Mouse (Mus musculus) testis, adult 2 months (tissue): Measurements from ENCODE around the gene Gm21693. TPM values are rescaled to one million over a fixed set of nuclear protein-coding genes. Genes with fewer than 3 reads are reported as not detected.
"Not testable (repeated sequence)": the region's sequence is repeated elsewhere in the genome, so short reads cannot be mapped to it uniquely, and the experiment has no call there.

Experiments
- H3K27ac ChIP-seq: fragments of 200-500 bp; 2 replicates; pipeline ENCODE4 v1.5.1; 2012; ENCODE audit warnings: low read depth, low read length; ENCODE audit not compliant: control insufficient read depth, insufficient read depth
- H3K27me3 ChIP-seq: fragments of 200-500 bp; 2 replicates; pipeline ENCODE4 v1.6.1; 2012; ENCODE audit warnings: mild to moderate bottlenecking, low read length, moderate library complexity; ENCODE audit not compliant: control insufficient read depth, insufficient read depth
- H3K36me3 ChIP-seq: fragments of 200-500 bp; 2 replicates; pipeline ENCODE4 v1.6.1; 2012; ENCODE audit warnings: mild to moderate bottlenecking, low read length; ENCODE audit not compliant: control insufficient read depth, insufficient read depth
- H3K4me1 ChIP-seq: fragments of 200-500 bp; 2 replicates; pipeline ENCODE4 v1.6.1; 2012; ENCODE audit warnings: low read length; ENCODE audit not compliant: control insufficient read depth, insufficient read depth
- H3K4me3 ChIP-seq: fragments of 200-500 bp; 2 replicates; pipeline ENCODE4 v1.5.1; 2012; ENCODE audit warnings: low read depth, mild to moderate bottlenecking, low read length, moderate library complexity, mixed read lengths; ENCODE audit not compliant: control insufficient read depth
- polyA plus RNA-seq: library from polyadenylated mRNA; depleted of rRNA; stranded (reverse); fragments of >200 nt; gene quantifications from 2 replicates; pipeline ENCODE4 v1.2.3, GENCODE M21; 2012; rRNA removed

The Gm21693 gene
- polyA plus RNA-seq, result not detected in 2 replicates

DNA sequence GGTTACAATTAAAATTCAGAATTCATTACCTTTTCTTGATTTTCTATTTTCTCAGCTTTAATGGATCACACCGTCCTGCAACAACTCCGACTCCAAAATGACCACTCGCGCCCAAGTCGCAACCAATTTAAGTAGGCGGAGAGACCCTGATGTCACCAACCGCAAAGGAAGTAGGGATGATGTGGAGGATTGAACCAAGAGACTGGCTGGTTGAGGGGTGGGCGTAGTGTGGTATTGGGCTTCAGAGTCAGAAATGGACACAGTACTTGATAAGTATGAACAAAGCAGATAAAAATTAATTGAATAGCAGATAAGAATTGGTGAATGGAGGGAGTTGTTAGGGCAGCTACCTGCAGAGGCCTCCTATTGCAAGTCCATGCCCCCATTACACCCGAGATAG, at the start of gene Gm21693:
Gene Gm21693, minus strand, starts transcription at position 101 of the 400 bp plus-strand sequence.
- not testable (repeated sequence) for H3K27ac ChIP-seq, H3K4me3 ChIP-seq, H3K36me3 ChIP-seq, H3K4me1 ChIP-seq, H3K27me3 ChIP-seq

DNA sequence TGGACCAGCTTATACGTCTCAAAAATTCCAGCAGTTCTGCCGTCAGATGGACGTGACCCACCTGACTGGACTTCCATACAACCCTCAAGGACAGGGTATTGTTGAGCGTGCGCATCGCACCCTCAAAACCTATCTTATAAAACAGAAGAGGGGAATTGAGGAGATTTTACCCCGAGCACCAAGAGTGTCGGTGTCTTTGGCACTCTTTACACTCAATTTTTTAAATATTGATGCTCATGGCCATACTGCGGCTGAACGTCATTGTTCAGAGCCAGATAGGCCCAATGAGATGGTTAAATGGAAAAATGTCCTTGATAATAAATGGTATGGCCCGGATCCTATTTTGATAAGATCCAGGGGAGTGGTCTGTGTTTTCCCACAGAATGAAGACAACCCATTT, 4.5 kb downstream of the Gm21693 start:
- not testable (repeated sequence) for H3K27ac ChIP-seq, H3K4me1 ChIP-seq, H3K36me3 ChIP-seq, H3K27me3 ChIP-seq, H3K4me3 ChIP-seq

DNA sequence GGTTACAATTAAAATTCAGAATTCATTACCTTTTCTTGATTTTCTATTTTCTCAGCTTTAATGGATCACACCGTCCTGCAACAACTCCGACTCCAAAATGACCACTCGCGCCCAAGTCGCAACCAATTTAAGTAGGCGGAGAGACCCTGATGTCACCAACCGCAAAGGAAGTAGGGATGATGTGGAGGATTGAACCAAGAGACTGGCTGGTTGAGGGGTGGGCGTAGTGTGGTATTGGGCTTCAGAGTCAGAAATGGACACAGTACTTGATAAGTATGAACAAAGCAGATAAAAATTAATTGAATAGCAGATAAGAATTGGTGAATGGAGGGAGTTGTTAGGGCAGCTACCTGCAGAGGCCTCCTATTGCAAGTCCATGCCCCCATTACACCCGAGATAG, 38.8 kb downstream of the Gm21693 start, which contains the start of gene Gm21677:
Gene Gm21677, minus strand, starts transcription at position 101 of the 400 bp plus-strand sequence.
- H3K27ac ChIP-seq, H3K4me3 ChIP-seq, H3K27me3 ChIP-seq, H3K4me1 ChIP-seq, H3K36me3 ChIP-seq: not testable (repeated sequence)

Other genes with a start within 250 kb of the Gm21693 start
- 0.48 and 0.62 TPM in 2 replicates for gene Gm21677, start 38.9 kb downstream of the Gm21693 start, polyA plus RNA-seq
- 0.52 TPM in 1 of 2 replicates, not detected in the other for gene Gm21704, start 64.8 kb upstream of the Gm21693 start, polyA plus RNA-seq
- gene Gm21708, start 64.8 kb upstream of the Gm21693 start, polyA plus RNA-seq, result not detected in 2 replicates